22 mouse cellular contexts compared by ENCODE assay signal in the genomic region with DNA sequence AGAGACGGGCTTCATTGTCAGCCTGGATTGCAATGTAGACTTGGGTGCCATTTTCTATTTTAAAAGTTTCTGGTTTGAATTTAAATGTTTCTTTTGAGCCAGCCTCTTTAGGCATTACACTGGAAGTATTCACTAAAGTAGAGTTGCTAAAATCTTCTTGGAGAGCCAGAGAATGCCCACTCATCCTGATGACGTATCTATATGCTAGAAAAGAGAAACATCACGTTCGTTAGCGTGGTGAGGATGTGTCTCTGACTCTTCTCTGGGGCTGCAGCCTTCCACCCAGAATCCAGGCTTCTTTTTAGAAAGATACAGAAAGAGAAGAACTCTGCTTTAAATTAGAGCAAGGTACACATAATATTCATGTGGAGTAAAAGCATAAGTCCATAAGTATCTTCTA. TPM values are rescaled to one million over a fixed set of nuclear protein-coding genes. Genes with fewer than 3 reads are reported as not detected.
A peak's percentile ranks its signal among the peaks of the same experiment; 100 is the strongest.
DNase-seq lines count a peak whose midpoint lies in the region; ATAC-seq and TF ChIP-seq lines count a peak whose summit lies in the region.
"Had no signal": no experiment of that assay in that cellular context is flagged by ENCODE, and none has a peak within 500 bp of the region (broad histone marks: within the 10 kb centered on the region; RNA-seq: fewer than 3 reads in every experiment).

No protein-coding gene starts in this region.

- ATAC-seq in erythroid progenitor cell, adult 5-6 weeks (replicated peaks; ENCODE audit: low FRiP score, poor library complexity, severe bottlenecking), result no peak
- ATAC-seq: activated CD4-positive, CD25-positive, alpha-beta regulatory T cell, adult 4 months; forebrain, embryonic 14.5 days; forebrain, embryonic 16.5 days; Patski had no signal

- H3K27ac ChIP-seq in left cerebral cortex, adult 2 months, result 0 out of 2 replicates have a peak overlapping the region, but pooled peaks have one; percentile 19
- H3K27ac ChIP-seq: embryonic facial prominence, embryonic 10.5 days; embryonic facial prominence, embryonic 12.5 days; forebrain, embryonic 10.5 days; forebrain, embryonic 12.5 days had no signal

- no peak for DNase-seq in left cerebral cortex, adult 2 months (ENCODE audit: extremely low spot score in 1 of 2, low spot score in 2 of 2)
- DNase-seq in left cerebral cortex, adult 9 months (ENCODE audit: low spot score in 2 of 2), result no peak
- DNase-seq in brain, adult 2 months (ENCODE audit: low read depth, low spot score), result peak; percentile 52
- DNase-seq in cerebellum, adult 11-12 months, result no peak
- DNase-seq: adrenal gland, adult 8-10 months; adrenal gland, postnatal 14 days; adrenal gland, postnatal 36 days; cerebellum, adult 11 months; cerebellum, adult 2 months; cerebellum, adult 9-10 months; cerebellum, postnatal 10 days; cerebellum, postnatal 25 days had no signal

- intact Hi-C loops in left cerebral cortex, adult 2 months (cut with DNase I), result loop anchor here (10.0 kb wide), 2 partner anchors 201 to 311 kb away; no protein-coding TSS in a partner anchor

- no peak overlapping the region for H3K4me3 ChIP-seq in left cerebral cortex, adult 2 months
- H3K4me3 ChIP-seq: embryonic facial prominence, embryonic 10.5 days; embryonic facial prominence, embryonic 12.5 days; forebrain, embryonic 10.5 days; forebrain, embryonic 12.5 days had no signal

- TF ChIP-seq CTCF in left cerebral cortex, adult 2 months (IDR thresholded peaks at IDR 0.05), result no peak

RNA-seq across cellular contexts. Expression of a gene that starts 4.0 kb away (rescaled TPM):
- under 1 TPM in 1 of 2 experiments, not detected in 1; 0.35 TPM for total RNA-seq in left cerebral cortex, adult 2 months (2021)
- total RNA-seq in erythroid progenitor cell, adult 5-6 weeks (2015; ENCODE audit: low replicate concordance), result not detected in 2 replicates
- not detected in 2 replicates for total RNA-seq in erythroid progenitor cell, adult 5-6 weeks (2017; ENCODE audit: low replicate concordance)
- total RNA-seq: adrenal gland, adult 18-20 months; adrenal gland, adult 8-10 months had no signal

RNA-seq across cellular contexts. Expression of a gene that starts 25.8 kb away (rescaled TPM):
- not detected for total RNA-seq in left cerebral cortex, adult 2 months (2021)
- not detected in 2 replicates for total RNA-seq in erythroid progenitor cell, adult 5-6 weeks (2015; ENCODE audit: low replicate concordance)
- total RNA-seq in erythroid progenitor cell, adult 5-6 weeks (2017; ENCODE audit: low replicate concordance), result not detected in 2 replicates
- total RNA-seq: adrenal gland, adult 18-20 months; adrenal gland, adult 8-10 months; adrenal gland, postnatal 14 days; adrenal gland, postnatal 36 days had no signal
